Mouse (Mus musculus) liver, postnatal 0 days (tissue): ENCODE results near the gene P2ry13. TPM values are rescaled to one million over a fixed set of nuclear protein-coding genes. Genes with fewer than 3 reads are reported as not detected.
A peak's percentile ranks its signal among the peaks of the same experiment; 100 is the strongest.

Experiments
- ATAC-seq: fragments of 200-750 bp; cut with Nextera tagmentation; 2 replicates; pipeline ENCODE4 v1.8.0; 2017; ENCODE audit warnings: mild to moderate bottlenecking, moderate library complexity
- DNase-seq: peaks from one replicate; pipeline ENCODE4 v3.0.0-alpha.2; 2016
- H3K27ac ChIP-seq: fragments of 300-500 bp; sonication (generic); 2 replicates; pipeline ENCODE4 v1.5.1; 2014; ENCODE audit warnings: antibody characterized with exemption, moderate library complexity, mild to moderate bottlenecking, low read depth
- H3K27me3 ChIP-seq: fragments of 300-500 bp; sonication (generic); 2 replicates; pipeline ENCODE4 v1.6.1; 2014; ENCODE audit warnings: low read length, control low read depth, mixed read lengths; ENCODE audit not compliant: insufficient read depth
- H3K36me3 ChIP-seq: fragments of 300-500 bp; sonication (generic); replicated peaks from 2 replicates; pipeline ENCODE4 v1.6.1; 2014; ENCODE audit warnings: mild to moderate bottlenecking, control low read depth, low read length, moderate library complexity, mixed read lengths; ENCODE audit not compliant: insufficient read depth
- H3K4me1 ChIP-seq: fragments of 300-500 bp; sonication (generic); 2 replicates; pipeline ENCODE4 v1.6.1; 2014; ENCODE audit warnings: antibody characterized with exemption, mild to moderate bottlenecking, control low read depth; ENCODE audit not compliant: insufficient read depth
- H3K4me2 ChIP-seq: fragments of 300-500 bp; sonication (generic); 2 replicates; pipeline ENCODE4 v1.6.1; 2014; ENCODE audit warnings: low read depth, mild to moderate bottlenecking, low read length, moderate library complexity, mixed read lengths
- H3K4me3 ChIP-seq: fragments of 300-500 bp; sonication (generic); 2 replicates; pipeline ENCODE4 v1.5.1; 2014; ENCODE audit warnings: low read depth, low read length
- H3K9ac ChIP-seq: fragments of 300-500 bp; sonication (generic); replicated peaks from 2 replicates; pipeline ENCODE4 v1.6.1; 2014; ENCODE audit warnings: mild to moderate bottlenecking, moderate library complexity
- H3K9me3 ChIP-seq: fragments of 300-500 bp; sonication (generic); 2 replicates; pipeline ENCODE4 v1.6.1; 2016; ENCODE audit warnings: mild to moderate bottlenecking, control low read depth, low read length, mixed read lengths
- CTCF ChIP-seq: sonication (generic); IDR thresholded peaks from 2 replicates; pipeline ENCODE4 v1.5.1; 2016; ENCODE audit warnings: antibody characterized with exemption, low read depth
- EP300 ChIP-seq: IDR thresholded peaks from 2 replicates; pipeline ENCODE4 v1.6.1; 2016; ENCODE audit warnings: antibody characterized with exemption, low read depth, mild to moderate bottlenecking
- WGBS: fragments of 180-500 bp; shearing (Covaris S2); extraction: QIAGEN DNeasy Blood & Tissue Kit; methylation state at CpG from one replicate; pipeline ENCODE4 v1.1.7; 2014; ENCODE audit not compliant: insufficient replicate concordance; 5-methylcytosine and 5-hydroxymethylcytosine counted together
- polyA plus RNA-seq: library from polyadenylated mRNA; unstranded; fragments of >200 nt; fragmentation: Nextera tagmentation; extraction: Ambion mirVana; gene quantifications from 2 replicates; pipeline ENCODE4 v1.2.1, GENCODE M21; 2015

The P2ry13 gene
- polyA plus RNA-seq, 1 experiment from 2014 or later, result 4.4 TPM

- H3K4me2 ChIP-seq, result 0 out of 2 replicates have a peak overlapping the region, but pooled peaks have one; percentile 11
Observed at GRCm38 (mm10) chr3:59204719-59205503, 5.8 kb downstream of the P2ry13 start.

DNA sequence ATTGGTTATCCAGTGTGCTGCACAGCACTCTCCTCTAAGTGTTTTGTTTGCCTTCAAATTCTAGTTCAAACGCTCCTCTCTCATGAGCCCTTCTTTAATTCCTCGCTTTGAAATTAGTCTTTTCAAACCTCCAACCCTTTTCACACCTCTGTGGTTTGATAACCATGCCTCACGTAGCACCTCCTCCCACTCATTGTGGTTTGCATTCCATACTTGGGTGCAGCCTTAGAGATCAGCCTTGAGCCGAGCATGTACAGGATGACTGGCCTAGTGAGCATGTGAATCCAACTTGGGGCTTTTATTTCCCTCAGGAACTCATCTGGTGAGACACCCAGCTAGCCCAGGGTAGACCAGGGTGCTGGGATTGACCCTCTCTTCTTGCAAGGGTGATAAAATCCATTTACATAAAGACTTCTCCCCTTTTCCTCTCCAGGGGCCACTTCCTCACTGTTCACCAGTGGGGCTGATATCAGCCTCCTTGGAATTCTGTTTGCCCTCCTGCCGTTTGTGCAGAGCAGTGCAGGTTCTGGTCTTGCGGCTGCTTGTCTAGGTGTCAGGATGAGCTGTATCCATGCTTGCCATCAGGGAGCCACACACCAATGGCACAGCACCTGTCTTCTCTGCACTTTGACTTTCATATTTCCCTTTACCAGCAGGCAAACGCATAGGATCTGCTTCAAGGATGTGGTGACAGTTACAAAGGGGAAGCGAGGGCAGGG lies 6.7 kb downstream of the P2ry13 start:
- H3K4me3 ChIP-seq, result no peak overlapping the region
- no peaks in the 10 kb centered on the region for H3K9me3 ChIP-seq
- DNase-seq (no peak), ATAC-seq (no peak)
- H3K27me3 ChIP-seq, result no peaks in the 10 kb centered on the region
- 63% methylated on average over 8 of the region's 8 CpGs for WGBS
- H3K36me3 ChIP-seq, result no peaks in the 10 kb centered on the region
- no peak overlapping the region for H3K4me2 ChIP-seq
- TF ChIP-seq CTCF (no peak), EP300 (no peak)
- H3K27ac ChIP-seq, result no peak overlapping the region
- H3K4me1 ChIP-seq, result peaks cover 20% of the 10 kb centered on the region
- H3K9ac ChIP-seq, result no peak overlapping the region

More at GRCm38 (mm10) chr3:59204719-59205503, 5.8 kb downstream of the P2ry13 start:
- ATAC-seq (peak; percentile 35; the same call in 1 of the 2 replicates), DNase-seq (no peak)
- TF ChIP-seq CTCF (no peak), EP300 (no peak)
- H3K9me3 ChIP-seq, result no peaks in the 10 kb centered on the region
- H3K36me3 ChIP-seq, result no peaks in the 10 kb centered on the region
- WGBS, result 53% methylated on average over 11 of the region's 11 CpGs
- H3K4me3 ChIP-seq, result no peak overlapping the region
- no peak overlapping the region for H3K9ac ChIP-seq
- H3K27me3 ChIP-seq, result no peaks in the 10 kb centered on the region
- peak overlapping the region; percentile 39; the same call in 1 of the 2 replicates for H3K27ac ChIP-seq
- peaks cover 20% of the 10 kb centered on the region for H3K4me1 ChIP-seq

DNA sequence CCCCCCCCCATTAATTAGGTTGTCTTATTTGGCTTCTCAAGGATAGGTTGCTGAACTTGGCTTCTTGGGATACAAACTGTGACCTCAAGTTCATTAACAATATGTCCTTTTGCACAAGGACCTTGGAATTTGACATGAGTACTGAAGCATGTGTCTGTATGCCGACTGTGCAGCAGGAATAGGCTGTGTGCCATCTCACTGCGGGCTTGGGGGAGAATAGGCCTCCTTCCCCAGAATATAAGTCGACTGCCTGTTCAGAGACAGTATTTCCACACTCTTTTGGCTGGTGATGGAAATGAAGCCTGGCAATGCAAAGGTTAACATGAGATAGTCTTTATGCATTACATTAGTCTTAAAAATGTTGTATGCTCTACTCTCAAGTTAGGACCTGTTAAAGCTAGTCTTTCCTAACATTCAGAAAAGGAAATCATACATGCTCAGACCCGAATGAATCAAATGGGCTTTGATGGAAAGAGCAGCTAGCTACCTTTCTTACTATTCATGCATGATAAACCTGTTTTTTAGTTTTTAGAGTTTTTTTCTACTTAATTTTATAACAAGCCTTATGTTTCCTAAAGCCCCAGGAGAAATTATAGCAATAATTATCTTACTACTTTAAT lies 13.2 kb downstream of the P2ry13 start:
- DNase-seq, result no peak
- Histone ChIP-seq H3K27me3 (no peaks in the 10 kb centered on the region), H3K4me2 (no peak overlapping the region), H3K4me1 (peaks cover 7% of the 10 kb centered on the region; the same call in 1 of the 2 replicates), H3K27ac (no peak overlapping the region), H3K9ac (no peak overlapping the region), H3K36me3 (no peaks in the 10 kb centered on the region), H3K9me3 (no peaks in the 10 kb centered on the region), H3K4me3 (no peak overlapping the region)
- no peak for ATAC-seq
- WGBS, result 68% methylated on average over 4 of the region's 4 CpGs
- TF ChIP-seq EP300, result no peak
- TF ChIP-seq CTCF, result no peak

GRCm38 (mm10) chr3:59194938-59195337 lies 15.7 kb downstream of the P2ry13 start, which contains the start of gene Gpr87:
Gene Gpr87 (minus strand): TSS chr3:59195104.
- no peak within 1 kb of the TSS for H3K27ac ChIP-seq
- H3K4me3 ChIP-seq, result no peak within 1 kb of the TSS
- ATAC-seq (no peak), DNase-seq (no peak)
- H3K9ac ChIP-seq, result no peak within 1 kb of the TSS
- TF ChIP-seq EP300 (no peak), CTCF (no peak)
- no peaks in the 10 kb centered on the region for H3K9me3 ChIP-seq
- 78% methylated on average over 7 of the region's 7 CpGs for WGBS
- no peaks in the 10 kb centered on the region for H3K4me1 ChIP-seq
- H3K36me3 ChIP-seq, result no peaks in the 10 kb centered on the region
- no peaks in the 10 kb centered on the region for H3K27me3 ChIP-seq
- H3K4me2 ChIP-seq, result no peak within 1 kb of the TSS

DNA sequence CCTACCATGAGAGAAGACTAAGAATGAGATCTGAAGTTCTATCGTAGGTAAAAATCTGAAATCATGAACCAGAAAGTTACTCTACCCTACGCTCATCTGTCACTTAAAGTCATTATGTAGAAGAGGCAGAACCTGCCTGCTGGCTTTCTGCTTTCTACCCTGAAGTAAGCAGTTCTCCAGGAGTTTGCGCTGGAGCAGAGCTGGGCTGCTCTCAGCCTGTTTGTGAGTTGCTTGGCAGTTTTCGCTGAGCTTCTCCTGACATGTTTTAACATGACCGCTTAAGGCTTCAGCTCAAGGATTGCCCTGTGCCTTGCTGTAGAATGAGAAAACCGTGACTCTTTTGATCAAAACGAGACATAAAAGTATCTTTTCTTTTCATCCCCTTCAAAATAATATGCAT lies 16.6 kb downstream of the P2ry13 start:
- H3K4me1 ChIP-seq, result no peaks in the 10 kb centered on the region
- H3K27ac ChIP-seq, result no peak overlapping the region
- no peak overlapping the region for H3K9ac ChIP-seq
- no peak overlapping the region for H3K4me2 ChIP-seq
- WGBS, result 87% methylated on average over 7 of the region's 7 CpGs
- H3K9me3 ChIP-seq, result no peaks in the 10 kb centered on the region
- no peak overlapping the region for H3K4me3 ChIP-seq
- ATAC-seq (no peak), DNase-seq (no peak)
- no peaks in the 10 kb centered on the region for H3K36me3 ChIP-seq
- H3K27me3 ChIP-seq, result no peaks in the 10 kb centered on the region
- no peak for TF ChIP-seq EP300
- no peak for TF ChIP-seq CTCF

GRCm38 (mm10) chr3:59191674-59192073 lies 19.0 kb downstream of the P2ry13 start:
- Histone ChIP-seq H3K4me1 (no peaks in the 10 kb centered on the region), H3K4me2 (no peak overlapping the region), H3K4me3 (no peak overlapping the region), H3K9ac (no peak overlapping the region), H3K36me3 (no peaks in the 10 kb centered on the region), H3K27ac (no peak overlapping the region), H3K27me3 (no peaks in the 10 kb centered on the region), H3K9me3 (no peaks in the 10 kb centered on the region)
- WGBS, result 88% methylated on average over 6 of the region's 6 CpGs
- TF ChIP-seq CTCF, result no peak
- TF ChIP-seq EP300, result no peak
- no peak for DNase-seq
- ATAC-seq, result no peak
